Mouse (Mus musculus) thymus, adult 2 months (tissue): Measurements from ENCODE around the gene Zfp334.
A peak's percentile ranks its signal among the peaks of the same experiment; 100 is the strongest.

Experiments used
- CTCF ChIP-seq: fragments of 200-500 bp; IDR thresholded peaks from 2 replicates; pipeline ENCODE4 v1.5.1; 2012; ENCODE audit warnings: mild to moderate bottlenecking, control low read depth, low read length, moderate library complexity, borderline replicate concordance; ENCODE audit not compliant: control insufficient read depth, poor library complexity, insufficient read depth; ENCODE audit errors: extremely low read depth
- POLR2A ChIP-seq: fragments of 200-500 bp; IDR thresholded peaks from 2 replicates; pipeline ENCODE4 v1.6.1; 2012; ENCODE audit warnings: mild to moderate bottlenecking, low read length, control low read depth, moderate library complexity; ENCODE audit not compliant: control insufficient read depth, poor library complexity, insufficient read depth; ENCODE audit errors: extremely low read depth

- TF ChIP-seq CTCF: peak; percentile 81; the same call in 1 of the 2 replicates
- no peak for TF ChIP-seq POLR2A
Measured at GRCm38 (mm10) chr2:165407700-165408301, 19.7 kb upstream of the Zfp334 start.
